Mouse (Mus musculus) hindbrain, embryonic 13.5 days (tissue): Measurements from ENCODE around the gene Ankrd13b. TPM values are rescaled to one million over a fixed set of nuclear protein-coding genes. Genes with fewer than 3 reads are reported as not detected.

Experiments
- ATAC-seq: fragments of 200-750 bp; cut with Nextera tagmentation; 2 replicates; pipeline ENCODE4 v1.8.0; 2017; ENCODE audit warnings: moderate TSS enrichment; ENCODE audit not compliant: low FRiP score
- H3K27ac ChIP-seq: fragments of 300-500 bp; sonication (generic); 2 replicates; pipeline ENCODE4 v1.5.1; 2015; ENCODE audit warnings: inconsistent platforms, mild to moderate bottlenecking, moderate library complexity
- H3K27me3 ChIP-seq: fragments of 300-500 bp; sonication (generic); 2 replicates; pipeline ENCODE4 v1.6.1; 2015; ENCODE audit warnings: mild to moderate bottlenecking, inconsistent platforms
- H3K36me3 ChIP-seq: fragments of 300-500 bp; sonication (generic); 2 replicates; pipeline ENCODE4 v1.6.1; 2015; ENCODE audit warnings: mild to moderate bottlenecking, inconsistent platforms
- H3K4me1 ChIP-seq: fragments of 300-500 bp; sonication (generic); replicated peaks from 2 replicates; pipeline ENCODE4 v1.6.1; 2015; ENCODE audit warnings: inconsistent platforms
- H3K4me2 ChIP-seq: fragments of 300-500 bp; sonication (generic); 2 replicates; pipeline ENCODE4 v1.6.1; 2015; ENCODE audit warnings: inconsistent platforms, mild to moderate bottlenecking, moderate library complexity
- H3K4me3 ChIP-seq: fragments of 300-500 bp; sonication (generic); 2 replicates; pipeline ENCODE4 v1.5.1; 2015; ENCODE audit warnings: mild to moderate bottlenecking, inconsistent platforms
- H3K9ac ChIP-seq: fragments of 300-500 bp; sonication (generic); 2 replicates; pipeline ENCODE4 v1.6.1; 2015; ENCODE audit warnings: mild to moderate bottlenecking, inconsistent platforms
- H3K9me3 ChIP-seq: fragments of 300-500 bp; sonication (generic); 2 replicates; pipeline ENCODE4 v1.6.1; 2016; ENCODE audit warnings: inconsistent platforms
- WGBS: fragments of 180-500 bp; shearing (Covaris S2); methylation state at CpG from one replicate; pipeline ENCODE4 v1.1.7; 2015; 5-methylcytosine and 5-hydroxymethylcytosine counted together
- polyA plus RNA-seq: library from polyadenylated mRNA; unstranded; fragments of >200 nt; fragmentation: Nextera tagmentation; extraction: Ambion mirVana; gene quantifications from 2 replicates; pipeline ENCODE4 v1.2.1, GENCODE M21; 2015

Gene Ankrd13b
- polyA plus RNA-seq, 1 experiment from 2014 or later: 29.4 TPM

DNA sequence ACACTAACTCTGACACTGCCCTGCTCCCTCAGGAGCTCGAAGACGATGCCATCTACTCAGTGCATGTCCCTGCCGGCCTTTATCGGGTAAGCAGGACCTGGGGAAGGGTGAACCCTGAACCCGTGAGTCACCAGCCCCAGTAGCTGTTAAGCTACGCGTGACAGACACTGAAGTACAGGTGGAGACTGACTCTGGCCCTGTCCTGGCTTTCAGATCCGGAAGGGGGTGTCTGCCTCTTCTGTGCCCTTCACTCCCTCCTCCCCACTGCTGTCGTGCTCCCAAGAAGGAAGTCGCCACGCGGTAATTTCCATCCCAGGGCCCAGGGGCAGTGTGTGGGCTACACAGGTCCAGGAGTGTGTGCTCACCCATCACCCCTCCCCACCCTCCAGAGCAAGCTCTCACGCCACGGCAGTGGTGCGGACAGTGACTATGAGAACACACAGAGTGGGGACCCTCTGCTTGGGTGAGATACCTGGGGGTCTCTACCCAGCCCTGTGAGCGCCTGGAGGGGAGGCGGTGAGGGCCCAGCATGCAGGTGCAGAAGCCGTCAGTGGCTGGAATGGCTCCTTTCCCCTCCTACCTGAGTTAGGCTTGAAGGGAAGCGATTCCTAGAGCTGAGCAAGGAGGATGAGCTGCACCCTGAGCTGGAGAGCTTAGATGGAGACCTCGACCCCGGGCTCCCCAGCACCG, 16.0 kb upstream of the Ankrd13b start:
- no peak for ATAC-seq
- H3K9ac ChIP-seq: no peak overlapping the region
- H3K27ac ChIP-seq: no peak overlapping the region
- no peaks in the 10 kb centered on the region for H3K27me3 ChIP-seq
- H3K36me3 ChIP-seq: peaks cover 71% of the 10 kb centered on the region
- H3K4me2 ChIP-seq: no peak overlapping the region
- peaks cover 17% of the 10 kb centered on the region for H3K4me1 ChIP-seq
- H3K9me3 ChIP-seq: no peaks in the 10 kb centered on the region
- 92% methylated on average over 22 of the region's 22 CpGs for WGBS
- H3K4me3 ChIP-seq: no peak overlapping the region

DNA sequence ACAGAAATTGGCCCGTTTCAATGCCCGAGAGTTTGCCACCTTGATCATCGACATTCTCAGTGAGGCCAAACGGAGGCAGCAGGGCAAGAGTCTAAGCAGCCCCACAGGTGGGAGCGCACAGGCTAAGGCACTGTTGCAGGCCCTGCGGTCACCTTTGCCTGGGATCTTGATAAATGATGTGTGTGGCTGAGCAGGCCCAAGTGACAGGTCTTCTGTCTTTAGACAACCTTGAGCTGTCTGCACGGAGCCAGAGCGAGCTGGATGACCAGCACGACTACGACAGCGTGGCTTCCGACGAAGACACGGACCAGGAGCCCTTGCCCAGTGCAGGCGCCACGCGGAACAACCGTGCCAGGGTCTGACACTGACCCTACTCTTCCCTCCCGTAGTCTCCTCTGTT, 14.9 kb upstream of the Ankrd13b start:
- Histone ChIP-seq H3K9me3 (no peaks in the 10 kb centered on the region), H3K36me3 (peaks cover 82% of the 10 kb centered on the region), H3K27ac (no peak overlapping the region), H3K4me1 (peaks cover 28% of the 10 kb centered on the region), H3K9ac (no peak overlapping the region), H3K4me2 (no peak overlapping the region), H3K4me3 (no peak overlapping the region), H3K27me3 (no peaks in the 10 kb centered on the region)
- no peak for ATAC-seq
- WGBS: 96% methylated on average over 19 of the region's 19 CpGs

DNA sequence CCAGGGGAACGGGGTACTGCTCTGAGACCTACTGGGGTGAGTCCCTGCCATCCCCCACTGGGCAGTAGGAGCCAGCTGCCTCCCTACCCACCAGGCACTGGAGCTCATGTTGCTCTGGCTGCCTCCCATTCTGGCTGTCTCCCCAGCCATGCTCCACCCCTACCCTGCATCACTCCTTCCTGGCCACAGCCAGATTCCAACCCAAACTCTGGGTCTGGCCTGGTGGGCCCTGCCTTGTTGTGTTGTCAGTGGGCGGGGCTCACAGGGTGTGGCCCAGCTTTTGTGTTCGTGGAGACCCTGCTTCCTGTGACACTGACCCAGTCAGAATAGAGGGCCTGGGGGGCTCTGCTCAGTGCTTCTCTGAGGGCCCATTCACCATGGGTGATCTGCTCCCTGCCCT, 14.0 kb upstream of the Ankrd13b start:
- Histone ChIP-seq H3K4me2 (no peak overlapping the region), H3K36me3 (peaks cover 82% of the 10 kb centered on the region), H3K27ac (no peak overlapping the region), H3K4me3 (no peak overlapping the region), H3K9ac (no peak overlapping the region), H3K4me1 (peaks cover 33% of the 10 kb centered on the region), H3K9me3 (no peaks in the 10 kb centered on the region), H3K27me3 (no peaks in the 10 kb centered on the region)
- no peak for ATAC-seq
- 75% methylated on average over 3 of the region's 3 CpGs for WGBS

DNA sequence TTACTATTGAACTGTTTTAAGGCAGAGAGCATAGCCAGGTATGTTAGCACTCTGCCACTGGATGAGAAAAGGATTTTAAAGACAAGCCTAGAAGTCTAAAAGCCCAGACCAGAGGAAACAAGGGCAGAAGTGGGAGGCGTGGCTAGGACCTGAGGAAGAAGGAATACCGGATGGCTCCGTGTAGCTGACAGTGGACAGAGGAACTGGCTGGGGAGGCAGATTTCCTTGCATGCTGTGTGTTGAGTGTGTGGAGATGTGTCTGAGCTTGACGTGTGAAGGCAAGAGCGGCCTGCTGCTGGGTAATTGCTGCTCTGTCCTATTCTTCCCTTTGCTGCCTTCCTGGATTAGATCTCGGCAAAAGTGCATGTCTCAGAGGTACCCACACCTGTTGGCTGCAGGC, 13.0 kb upstream of the Ankrd13b start:
- 86% methylated on average over 6 of the region's 6 CpGs for WGBS
- Histone ChIP-seq H3K9ac (no peak overlapping the region), H3K27me3 (no peaks in the 10 kb centered on the region), H3K4me1 (peaks cover 38% of the 10 kb centered on the region), H3K4me3 (no peak overlapping the region), H3K27ac (no peak overlapping the region), H3K36me3 (peaks cover 78% of the 10 kb centered on the region), H3K4me2 (no peak overlapping the region), H3K9me3 (no peaks in the 10 kb centered on the region)
- no peak for ATAC-seq

DNA sequence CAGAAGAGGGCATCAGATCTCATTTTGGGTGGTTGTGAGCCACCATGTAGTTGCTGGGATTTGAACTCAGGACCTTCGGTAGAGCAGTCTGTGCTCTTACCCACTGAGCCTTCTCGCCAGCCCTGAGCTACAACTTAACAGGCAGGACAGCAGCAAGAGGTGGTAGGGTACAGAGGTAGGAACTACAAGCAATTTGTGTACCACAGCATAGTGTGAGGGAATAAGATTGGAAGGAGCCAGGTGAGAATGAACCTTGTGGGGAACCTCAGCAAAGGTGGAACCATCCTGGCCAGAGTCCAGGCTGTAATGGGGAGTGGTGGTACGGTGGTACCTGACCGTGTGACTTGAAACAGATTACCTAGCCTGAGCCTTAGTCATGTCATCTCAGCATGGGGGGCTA, 12.5 kb upstream of the Ankrd13b start:
- ATAC-seq: no peak
- H3K4me2 ChIP-seq: no peak overlapping the region
- H3K4me3 ChIP-seq: no peak overlapping the region
- peaks cover 73% of the 10 kb centered on the region for H3K36me3 ChIP-seq
- no peaks in the 10 kb centered on the region for H3K9me3 ChIP-seq
- no peaks in the 10 kb centered on the region for H3K27me3 ChIP-seq
- peaks cover 43% of the 10 kb centered on the region for H3K4me1 ChIP-seq
- no peak overlapping the region for H3K27ac ChIP-seq
- 93% methylated on average over 4 of the region's 4 CpGs for WGBS
- no peak overlapping the region for H3K9ac ChIP-seq

DNA sequence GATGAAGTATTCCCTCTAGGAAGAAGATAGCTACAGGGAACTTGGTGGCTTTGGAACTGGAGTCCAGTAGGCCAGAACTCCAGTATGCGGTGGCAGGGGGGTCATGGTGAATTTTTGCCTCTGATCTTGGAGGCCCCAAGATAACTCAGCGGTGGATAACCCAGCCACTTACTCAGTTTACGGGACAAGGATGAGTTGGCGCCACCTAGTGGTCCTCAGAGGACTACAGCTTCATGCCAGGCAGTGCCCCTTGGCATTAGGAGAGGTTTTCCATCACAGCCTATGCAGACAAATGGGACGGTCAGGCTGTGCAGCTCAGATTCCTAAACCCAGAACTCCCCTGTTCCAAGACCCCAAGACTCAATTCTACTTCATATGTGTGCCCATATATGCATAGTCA, 11.9 kb upstream of the Ankrd13b start:
- H3K9me3 ChIP-seq: no peaks in the 10 kb centered on the region
- peaks cover 67% of the 10 kb centered on the region for H3K36me3 ChIP-seq
- ATAC-seq: no peak
- H3K9ac ChIP-seq: no peak overlapping the region
- H3K27me3 ChIP-seq: no peaks in the 10 kb centered on the region
- no peak overlapping the region for H3K4me2 ChIP-seq
- H3K4me3 ChIP-seq: no peak overlapping the region
- 0 out of 2 replicates have a peak overlapping the region, but pooled peaks have one; percentile 30 for H3K27ac ChIP-seq
- peaks cover 46% of the 10 kb centered on the region for H3K4me1 ChIP-seq
- 20% methylated on average over 5 of the region's 5 CpGs for WGBS

DNA sequence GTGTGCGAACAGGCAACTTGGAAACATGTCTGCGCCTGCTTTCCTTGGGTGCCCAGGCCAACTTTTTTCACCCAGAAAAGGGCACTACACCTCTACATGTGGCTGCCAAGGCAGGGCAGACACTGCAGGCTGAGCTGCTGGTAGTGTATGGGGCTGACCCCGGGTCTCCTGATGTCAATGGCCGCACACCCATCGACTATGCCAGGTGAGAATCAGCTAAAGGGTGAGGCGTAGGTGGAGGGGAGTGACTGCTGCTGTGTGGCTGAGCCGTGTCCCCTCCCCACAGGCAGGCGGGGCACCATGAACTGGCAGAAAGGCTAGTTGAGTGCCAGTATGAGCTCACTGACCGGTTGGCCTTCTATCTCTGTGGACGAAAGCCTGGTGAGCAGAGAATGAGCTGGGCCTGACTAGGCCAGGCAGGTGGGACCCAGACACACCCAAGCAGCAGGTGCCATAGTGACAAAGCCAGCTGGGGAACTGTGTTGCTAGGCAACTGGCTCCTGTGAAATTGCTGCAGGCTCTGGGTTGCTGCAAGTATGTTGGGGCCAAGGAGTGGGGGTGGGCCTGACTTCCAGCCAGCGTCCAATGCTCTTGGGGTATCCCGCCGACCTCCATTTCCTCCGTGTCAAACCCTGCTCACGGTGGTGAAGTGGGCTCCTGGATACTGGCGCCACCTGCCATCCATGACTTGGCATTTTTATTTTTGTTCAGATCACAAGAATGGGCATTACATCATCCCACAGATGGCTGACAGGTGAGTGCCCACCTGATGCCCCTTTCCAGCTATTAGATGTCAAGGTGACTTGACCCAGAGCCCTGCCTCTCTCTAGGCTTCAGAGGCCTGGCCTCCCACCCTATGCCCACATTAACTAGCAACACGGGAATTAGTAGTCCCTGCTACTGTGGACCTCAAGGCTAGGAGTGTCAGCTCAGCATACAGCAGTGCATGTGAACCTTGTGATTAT, 11.2 kb upstream of the Ankrd13b start:
- peaks cover 59% of the 10 kb centered on the region for H3K36me3 ChIP-seq
- no peaks in the 10 kb centered on the region for H3K27me3 ChIP-seq
- H3K9ac ChIP-seq: peak overlapping the region; percentile 36; the same call in 1 of the 2 replicates
- no peak overlapping the region for H3K4me3 ChIP-seq
- H3K4me2 ChIP-seq: no peak overlapping the region
- H3K4me1 ChIP-seq: peaks cover 54% of the 10 kb centered on the region
- H3K27ac ChIP-seq: peak overlapping the region; percentile 30; the same call in 1 of the 2 replicates
- 73% methylated on average over 17 of the region's 17 CpGs for WGBS
- ATAC-seq: no peak
- H3K9me3 ChIP-seq: no peaks in the 10 kb centered on the region

DNA sequence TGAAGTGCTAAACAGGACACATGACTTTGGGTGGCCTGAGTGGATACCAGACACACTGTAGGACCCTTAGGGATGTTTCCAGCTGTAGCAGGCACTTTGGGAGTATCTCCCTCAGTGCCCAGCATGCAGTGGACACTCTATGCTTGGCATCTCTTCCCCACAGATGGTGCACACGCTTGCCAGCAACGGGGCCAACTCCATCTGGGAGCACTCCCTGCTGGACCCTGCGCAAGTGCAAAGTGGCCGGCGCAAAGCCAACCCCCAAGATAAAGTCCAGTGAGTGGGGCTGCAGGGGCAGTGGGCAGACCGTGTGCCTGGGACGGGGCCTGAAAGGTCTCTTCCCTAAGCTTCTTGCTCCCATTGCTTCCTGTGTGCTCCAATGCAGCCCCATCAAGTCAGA, 9.9 kb upstream of the Ankrd13b start:
- H3K9ac ChIP-seq: no peak overlapping the region; the same call in 1 of the 2 replicates
- no peak overlapping the region for H3K4me3 ChIP-seq
- H3K27me3 ChIP-seq: no peaks in the 10 kb centered on the region
- H3K9me3 ChIP-seq: no peaks in the 10 kb centered on the region
- no peak for ATAC-seq
- peaks cover 67% of the 10 kb centered on the region for H3K4me1 ChIP-seq
- H3K27ac ChIP-seq: no peak overlapping the region
- 86% methylated on average over 7 of the region's 7 CpGs for WGBS
- no peak overlapping the region for H3K4me2 ChIP-seq
- peaks cover 47% of the 10 kb centered on the region for H3K36me3 ChIP-seq

DNA sequence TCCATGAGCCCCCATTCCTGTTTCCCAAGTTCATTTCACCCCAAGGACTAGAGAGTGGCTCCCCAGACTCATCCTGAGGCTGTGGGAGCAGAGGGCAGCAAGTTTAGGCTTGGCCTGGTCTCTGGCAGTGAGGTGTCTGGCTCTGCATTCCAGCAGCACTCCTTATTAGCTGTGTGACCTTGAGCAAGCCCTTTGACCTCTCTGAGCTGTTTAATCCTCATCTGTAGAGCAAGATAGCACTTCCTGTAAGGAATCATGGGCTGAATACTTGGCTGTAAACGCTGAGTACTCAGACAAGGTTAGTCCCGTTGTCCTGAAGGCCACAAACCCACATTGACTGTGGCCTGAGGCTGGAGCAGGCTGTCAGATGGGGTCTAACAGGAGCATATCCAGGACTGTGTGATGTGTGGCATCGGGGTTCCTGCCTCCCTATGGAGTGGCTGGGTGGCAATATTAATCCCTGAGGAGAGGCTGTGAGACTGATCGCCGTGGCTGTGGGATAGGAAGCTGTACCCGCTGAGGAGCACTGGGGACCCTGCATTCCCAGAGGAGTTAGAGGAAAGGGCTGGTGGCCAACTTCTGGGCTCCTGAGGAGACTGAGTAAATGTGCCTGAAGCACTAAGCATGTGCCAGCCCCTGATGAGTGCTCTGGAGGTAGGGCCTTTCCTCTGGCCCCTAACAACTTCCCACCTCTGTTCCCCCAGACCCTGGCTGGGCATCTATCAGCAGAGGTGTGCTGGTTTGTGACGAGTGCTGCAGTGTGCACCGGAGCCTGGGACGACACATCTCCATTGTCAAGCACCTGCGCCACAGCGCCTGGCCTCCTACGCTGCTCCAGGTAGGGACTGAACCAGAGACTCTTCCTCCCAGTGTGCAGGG, 9.0 kb upstream of the Ankrd13b start:
- 0 out of 2 replicates have a peak overlapping the region, but pooled peaks have one; percentile 9 for H3K9ac ChIP-seq
- H3K4me1 ChIP-seq: peaks cover 74% of the 10 kb centered on the region
- H3K9me3 ChIP-seq: no peaks in the 10 kb centered on the region
- ATAC-seq: no peak
- no peaks in the 10 kb centered on the region for H3K27me3 ChIP-seq
- 68% methylated on average over 12 of the region's 12 CpGs for WGBS
- H3K27ac ChIP-seq: peak overlapping the region; percentile 60
- H3K4me2 ChIP-seq: no peak overlapping the region
- no peak overlapping the region for H3K4me3 ChIP-seq
- H3K36me3 ChIP-seq: peaks cover 38% of the 10 kb centered on the region

DNA sequence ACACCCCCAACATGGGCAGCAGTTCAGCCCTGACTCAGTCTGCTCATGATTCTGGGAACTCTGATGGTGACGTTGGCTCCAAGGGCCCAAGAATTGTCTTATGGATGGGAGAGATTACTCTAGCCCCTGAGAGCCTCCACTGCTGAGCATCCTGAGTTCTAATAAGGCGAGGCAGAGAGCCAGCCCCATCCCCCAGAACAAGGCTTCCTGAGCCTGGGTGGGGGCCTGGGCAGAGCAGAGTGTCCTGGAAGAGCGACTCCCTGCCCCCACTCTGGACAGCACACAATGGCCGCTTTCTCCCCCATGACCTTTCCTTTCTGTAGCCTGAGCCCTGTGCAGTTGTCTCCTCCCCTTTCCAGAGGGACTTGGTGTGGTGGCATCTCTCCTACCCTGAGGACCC, 8.4 kb upstream of the Ankrd13b start:
- no peak for ATAC-seq
- H3K4me1 ChIP-seq: peaks cover 76% of the 10 kb centered on the region
- no peaks in the 10 kb centered on the region for H3K27me3 ChIP-seq
- no peak overlapping the region for H3K4me3 ChIP-seq
- H3K9ac ChIP-seq: 0 out of 2 replicates have a peak overlapping the region, but pooled peaks have one; percentile 9
- H3K27ac ChIP-seq: peak overlapping the region; percentile 60
- H3K4me2 ChIP-seq: no peak overlapping the region
- H3K36me3 ChIP-seq: peaks cover 32% of the 10 kb centered on the region
- no peaks in the 10 kb centered on the region for H3K9me3 ChIP-seq
- WGBS: 16% methylated on average over 4 of the region's 4 CpGs

DNA sequence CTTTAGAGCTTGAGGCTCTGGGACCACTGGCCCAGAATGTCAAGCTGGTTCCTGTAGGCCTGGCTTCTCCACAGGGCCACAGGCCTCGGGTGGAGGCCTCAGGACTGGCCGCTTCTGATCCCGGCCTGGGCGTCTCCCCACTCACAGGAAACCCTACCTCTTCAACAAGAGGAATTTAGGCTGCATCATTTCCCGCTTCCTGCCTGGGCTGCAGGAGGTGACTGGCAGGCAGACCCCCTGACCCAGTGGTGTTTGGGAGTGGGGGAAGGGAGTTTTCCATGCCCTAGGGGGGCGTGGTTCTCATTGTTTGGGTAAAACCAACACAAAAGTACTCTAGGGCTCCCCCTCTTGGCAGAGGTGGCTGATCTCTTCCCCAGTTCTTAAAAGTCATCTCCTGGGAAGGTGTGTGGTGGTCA, 7.9 kb upstream of the Ankrd13b start:
- no peak for ATAC-seq
- Histone ChIP-seq H3K4me1 (peaks cover 81% of the 10 kb centered on the region), H3K9ac (no peak overlapping the region), H3K9me3 (no peaks in the 10 kb centered on the region), H3K27me3 (no peaks in the 10 kb centered on the region), H3K4me2 (no peak overlapping the region), H3K36me3 (peaks cover 27% of the 10 kb centered on the region), H3K4me3 (no peak overlapping the region), H3K27ac (peak overlapping the region; percentile 62; the same call in 1 of the 2 replicates)
- 19% methylated on average over 6 of the region's 6 CpGs for WGBS

DNA sequence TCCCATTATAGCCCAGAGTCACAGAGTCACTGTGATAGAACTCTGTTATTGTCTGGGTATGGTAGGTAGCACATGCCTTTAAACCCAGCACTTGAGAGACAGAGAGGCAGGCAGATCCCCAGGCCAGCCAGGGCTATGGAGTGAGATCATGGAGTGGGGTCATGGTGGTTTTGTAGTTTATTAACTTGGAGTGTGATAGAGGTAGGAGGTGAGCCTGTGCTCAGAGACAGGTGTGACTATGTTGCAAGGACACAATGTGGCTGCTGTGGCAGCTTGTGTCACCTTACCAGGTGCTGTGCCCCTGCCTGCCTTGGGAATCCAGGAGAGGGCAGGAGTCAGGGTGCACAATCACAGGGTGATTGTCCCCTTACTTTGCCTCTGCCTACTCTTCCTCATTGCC, 6.0 kb upstream of the Ankrd13b start:
- no peak for ATAC-seq
- peaks cover 17% of the 10 kb centered on the region for H3K36me3 ChIP-seq
- H3K9me3 ChIP-seq: no peaks in the 10 kb centered on the region
- H3K27ac ChIP-seq: no peak overlapping the region
- H3K4me1 ChIP-seq: peaks cover 89% of the 10 kb centered on the region
- peak overlapping the region; percentile 98 for H3K9ac ChIP-seq
- no peaks in the 10 kb centered on the region for H3K27me3 ChIP-seq
- H3K4me2 ChIP-seq: peak overlapping the region; percentile 96
- peak overlapping the region; percentile 96; the same call in 1 of the 2 replicates for H3K4me3 ChIP-seq
